Mouse (Mus musculus): ENCODE measurements around the gene Tmem200b. TPM values are rescaled to one million over a fixed set of nuclear protein-coding genes. Genes with fewer than 3 reads are reported as not detected.

The Tmem200b gene
- 1.8 and 3.2 TPM in 2 replicates for polyA plus RNA-seq (2015; fragmentation: Nextera tagmentation; extraction: Ambion mirVana)

DNA sequence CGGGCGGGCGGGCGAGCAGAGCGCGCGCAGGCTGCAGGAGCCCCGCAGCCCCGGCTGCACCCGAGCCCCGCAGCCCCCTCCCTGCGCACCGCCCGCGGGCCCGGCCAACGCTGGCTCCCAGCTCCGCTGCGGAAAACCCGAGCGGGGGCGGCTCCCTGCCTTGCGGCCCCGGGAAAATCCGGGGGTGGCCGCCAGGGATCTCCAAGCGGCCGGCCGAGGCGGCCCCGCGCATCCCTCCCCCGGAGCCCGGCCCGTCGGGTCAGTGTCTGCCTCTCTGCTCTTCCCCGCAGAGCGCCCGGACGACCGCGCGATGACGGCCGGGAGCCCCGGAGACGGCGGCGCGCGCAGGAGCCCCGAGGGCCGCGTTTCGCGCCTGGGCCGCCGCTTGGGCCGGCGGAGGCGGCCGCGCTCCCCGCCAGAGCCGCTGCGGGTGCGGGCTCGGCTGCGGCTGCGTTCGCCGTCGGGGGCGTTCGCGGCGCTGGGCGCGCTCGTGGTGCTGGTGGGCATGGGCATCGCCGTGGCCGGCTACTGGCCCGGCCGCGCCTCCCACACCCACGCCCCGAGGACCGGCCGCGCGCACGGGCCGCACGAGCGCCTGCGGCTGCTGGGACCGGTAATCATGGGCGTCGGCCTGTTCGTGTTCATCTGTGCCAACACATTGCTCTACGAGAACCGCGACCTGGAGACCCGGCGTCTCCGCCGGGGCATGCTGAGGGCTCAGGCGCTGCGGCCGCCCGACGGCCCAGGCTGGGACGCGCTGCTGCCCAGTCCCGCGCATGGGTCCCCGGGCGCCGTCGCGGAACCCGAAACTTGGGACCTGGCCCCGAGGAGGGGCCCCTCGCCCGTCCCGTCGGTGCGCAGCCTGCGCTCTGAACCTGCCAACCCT is at the start of gene Tmem200b:
Gene Tmem200b (plus strand): TSS at position 311 of the 886 bp plus-strand sequence.
- no peak for TF ChIP-seq CTCF (IDR thresholded peaks at IDR 0.05; ENCODE audit: low read depth)
- TF ChIP-seq EP300 (optimal IDR thresholded peaks at IDR 0.05): no peak
- H3K9ac ChIP-seq (ENCODE audit: low read length): peak within 1 kb of the TSS; percentile 70
- H3K27me3 ChIP-seq (ENCODE audit: control insufficient read depth, insufficient read depth, low read length): peaks cover 3% of the 10 kb centered on the region; the same call in 1 of the 2 replicates
- WGBS: 3% methylated on average over 58 of the region's 130 CpGs
- H3K27ac ChIP-seq (replicated peaks): peak within 1 kb of the TSS; percentile 89
- ATAC-seq (ENCODE audit: low FRiP score, low TSS enrichment): 0 out of 2 replicates have a peak, but pooled peaks have one; percentile 5
- H3K4me2 ChIP-seq (replicated peaks; ENCODE audit: low read depth): peak within 1 kb of the TSS; percentile 76
- H3K4me3 ChIP-seq (ENCODE audit: low read depth, low read length): peak within 1 kb of the TSS; percentile 63
- no peaks in the 10 kb centered on the region for H3K9me3 ChIP-seq (ENCODE audit: control insufficient read depth, low read length)
- no peak for DNase-seq (ENCODE audit: low spot score)
- 0 out of 2 replicates have a peak, but pooled peaks cover 4% of the 10 kb centered on the region for H3K36me3 ChIP-seq (ENCODE audit: control insufficient read depth, insufficient read depth, low read length)
- H3K4me1 ChIP-seq (replicated peaks; ENCODE audit: control insufficient read depth, insufficient read depth): 0 out of 2 replicates have a peak, but pooled peaks cover 5% of the 10 kb centered on the region

DNA sequence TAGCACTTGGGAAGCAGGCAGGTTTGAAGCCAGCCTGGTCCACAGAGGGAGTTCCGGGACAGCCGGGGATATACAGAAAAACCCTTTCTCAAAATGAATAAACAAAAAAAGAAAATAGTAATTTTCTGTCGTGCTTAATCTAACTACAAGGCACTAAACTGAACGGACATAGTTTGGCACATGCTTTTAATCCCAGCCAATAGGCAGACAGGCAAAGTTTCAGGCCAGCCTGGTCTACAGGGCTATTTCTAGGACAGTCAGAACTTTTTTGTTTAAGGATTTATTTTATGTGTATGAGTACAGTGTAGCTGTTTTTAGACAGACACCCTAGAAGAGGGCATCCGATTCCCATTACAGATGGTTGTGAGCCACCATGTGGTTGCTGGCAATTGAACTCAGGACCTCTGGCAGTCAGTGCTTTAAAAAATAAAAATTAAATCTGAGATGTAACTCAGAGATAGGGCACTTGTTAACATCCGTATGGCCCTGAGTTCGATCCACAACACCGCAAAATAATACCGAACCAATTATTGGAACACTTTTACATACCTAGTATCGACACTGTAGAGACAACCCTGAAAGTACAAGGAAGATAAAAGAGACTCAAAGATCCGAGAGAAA is 48.8 kb upstream of the Tmem200b start:
- Histone ChIP-seq H3K9me3 (ENCODE audit: control insufficient read depth, low read length) (no peaks in the 10 kb centered on the region), H3K4me2 (replicated peaks; ENCODE audit: low read depth) (peak overlapping the region; percentile 53), H3K36me3 (ENCODE audit: control insufficient read depth, insufficient read depth, low read length) (no peaks in the 10 kb centered on the region), H3K27me3 (ENCODE audit: control insufficient read depth, insufficient read depth, low read length) (no peaks in the 10 kb centered on the region), H3K4me3 (ENCODE audit: low read depth, low read length) (peak overlapping the region; percentile 100), H3K9ac (ENCODE audit: low read length) (peak overlapping the region; percentile 77), H3K4me1 (replicated peaks; ENCODE audit: control insufficient read depth, insufficient read depth) (peaks cover 4% of the 10 kb centered on the region; the same call in 1 of the 2 replicates), H3K27ac (replicated peaks) (peak overlapping the region; percentile 100)
- 6% methylated on average over 11 of the region's 11 CpGs for WGBS
- 0 out of 2 replicates have a peak, but pooled peaks have one; percentile 6 for ATAC-seq (ENCODE audit: low FRiP score, low TSS enrichment)
- TF ChIP-seq EP300 (optimal IDR thresholded peaks at IDR 0.05) (no peak), CTCF (IDR thresholded peaks at IDR 0.05; ENCODE audit: low read depth) (no peak)
- no peak for DNase-seq (ENCODE audit: low spot score)

DNA sequence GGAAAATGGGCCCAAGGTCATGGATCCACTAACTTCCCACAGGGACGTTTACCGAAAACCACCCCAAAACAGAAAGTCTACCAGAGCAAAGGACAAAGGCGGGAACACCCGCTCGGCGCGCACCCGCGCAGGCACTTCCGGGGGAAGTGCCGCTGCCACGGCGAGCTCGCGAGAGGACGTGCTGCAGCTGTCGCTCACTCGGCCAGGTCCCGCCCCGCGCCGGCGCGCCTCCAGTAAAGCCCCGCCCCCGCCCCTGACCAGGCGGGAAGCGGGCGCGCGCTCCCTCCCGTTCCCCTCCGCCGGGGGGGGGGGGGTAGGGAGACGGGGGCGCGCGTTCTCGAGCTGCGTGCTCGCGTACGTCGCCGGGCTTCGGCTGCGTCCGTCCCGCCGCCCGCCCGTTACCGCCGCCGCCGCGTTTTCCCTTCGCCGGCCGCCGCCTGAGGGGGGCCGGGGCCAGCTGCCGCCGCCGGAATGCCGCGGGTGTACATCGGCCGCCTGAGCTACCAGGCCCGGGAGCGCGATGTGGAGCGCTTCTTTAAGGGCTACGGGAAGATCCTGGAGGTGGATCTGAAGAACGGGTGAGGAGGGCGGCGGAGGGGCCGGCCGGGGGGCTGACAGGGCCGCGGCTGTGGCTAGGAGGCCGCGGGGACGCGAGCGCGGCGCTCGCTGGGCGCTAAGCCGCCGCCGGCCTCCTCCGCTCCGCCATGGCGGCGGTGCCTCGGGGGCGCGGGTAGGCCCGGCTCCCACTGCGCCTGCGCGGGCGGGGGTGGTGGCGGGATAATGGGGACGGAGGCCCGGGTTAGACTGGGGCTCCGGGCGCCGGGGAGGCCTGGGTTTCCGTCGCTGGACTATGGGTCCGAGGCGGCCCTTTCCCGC is 48.0 kb upstream of the Tmem200b start, which contains the start of gene Srsf4:
Gene Srsf4 (plus strand): TSS at position 325 of the 876 bp plus-strand sequence.
- no peaks in the 10 kb centered on the region for H3K27me3 ChIP-seq (ENCODE audit: control insufficient read depth, insufficient read depth, low read length)
- H3K36me3 ChIP-seq (ENCODE audit: control insufficient read depth, insufficient read depth, low read length): no peaks in the 10 kb centered on the region
- TF ChIP-seq EP300 (optimal IDR thresholded peaks at IDR 0.05): peak; percentile 39
- TF ChIP-seq CTCF (IDR thresholded peaks at IDR 0.05; ENCODE audit: low read depth): no peak
- H3K4me3 ChIP-seq (ENCODE audit: low read depth, low read length): peak within 1 kb of the TSS; percentile 100
- peak within 1 kb of the TSS; percentile 100 for H3K9ac ChIP-seq (ENCODE audit: low read length)
- H3K4me1 ChIP-seq (replicated peaks; ENCODE audit: control insufficient read depth, insufficient read depth): peaks cover 4% of the 10 kb centered on the region; the same call in 1 of the 2 replicates
- peak within 1 kb of the TSS; percentile 95 for H3K4me2 ChIP-seq (replicated peaks; ENCODE audit: low read depth)
- DNase-seq (ENCODE audit: low spot score): peak; percentile 99
- H3K27ac ChIP-seq (replicated peaks): peak within 1 kb of the TSS; percentile 100
- ATAC-seq (ENCODE audit: low FRiP score, low TSS enrichment): peak; percentile 96
- 0% methylated on average over 52 of the region's 116 CpGs for WGBS
- H3K9me3 ChIP-seq (ENCODE audit: control insufficient read depth, low read length): no peaks in the 10 kb centered on the region

DNA sequence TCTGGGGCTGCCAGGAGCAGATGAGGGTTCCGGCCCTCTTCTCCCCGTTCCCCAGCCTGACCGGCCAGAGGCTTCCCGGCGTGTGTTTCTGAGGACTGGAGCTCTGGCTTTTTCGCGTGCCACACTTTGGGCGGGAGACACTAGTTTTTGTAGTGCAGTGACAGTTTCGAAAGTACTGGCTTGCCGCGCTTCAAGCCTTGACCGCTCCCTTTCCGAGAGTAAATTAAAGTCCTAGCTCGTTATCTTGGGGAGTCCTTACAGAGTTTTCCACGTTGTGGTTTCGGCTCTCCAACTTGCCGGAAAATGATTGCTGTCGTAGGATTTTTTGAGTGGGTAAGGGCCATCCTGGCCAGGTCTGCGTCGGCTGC is 47.4 kb upstream of the Tmem200b start:
- Histone ChIP-seq H3K9me3 (ENCODE audit: control insufficient read depth, low read length) (no peaks in the 10 kb centered on the region), H3K4me2 (replicated peaks; ENCODE audit: low read depth) (peak overlapping the region; percentile 95), H3K27me3 (ENCODE audit: control insufficient read depth, insufficient read depth, low read length) (no peaks in the 10 kb centered on the region), H3K4me3 (ENCODE audit: low read depth, low read length) (peak overlapping the region; percentile 100), H3K4me1 (replicated peaks; ENCODE audit: control insufficient read depth, insufficient read depth) (peaks cover 4% of the 10 kb centered on the region; the same call in 1 of the 2 replicates), H3K9ac (ENCODE audit: low read length) (peak overlapping the region; percentile 100), H3K27ac (replicated peaks) (peak overlapping the region; percentile 100), H3K36me3 (ENCODE audit: control insufficient read depth, insufficient read depth, low read length) (no peaks in the 10 kb centered on the region)
- TF ChIP-seq EP300 (optimal IDR thresholded peaks at IDR 0.05): no peak
- TF ChIP-seq CTCF (IDR thresholded peaks at IDR 0.05; ENCODE audit: low read depth): no peak
- WGBS: under 1% methylated on average over 20 of the region's 20 CpGs
- peak; percentile 5; the same call in 1 of the 2 replicates for ATAC-seq (ENCODE audit: low FRiP score, low TSS enrichment)
- DNase-seq (ENCODE audit: low spot score): no peak

DNA sequence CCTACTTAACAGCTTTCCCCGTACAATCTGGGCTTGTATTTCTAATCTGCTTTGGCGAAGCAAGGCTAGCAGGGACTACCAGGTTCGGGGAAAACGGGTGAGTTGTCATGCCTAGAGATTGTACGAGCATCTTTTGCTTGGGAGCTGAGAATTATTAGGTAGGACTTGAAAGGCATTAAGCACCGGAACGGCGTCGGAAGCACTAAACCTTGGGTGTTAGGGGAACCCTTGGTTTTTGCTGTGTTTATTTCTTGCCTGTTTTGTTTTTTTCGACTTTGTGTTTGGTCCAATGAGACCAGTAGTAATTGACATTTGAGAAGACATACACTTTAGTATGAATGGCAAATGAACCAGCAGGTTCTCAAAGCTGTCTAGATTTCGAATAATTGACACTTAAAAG is 47.0 kb upstream of the Tmem200b start:
- Histone ChIP-seq H3K27ac (replicated peaks) (peak overlapping the region; percentile 100), H3K9me3 (ENCODE audit: control insufficient read depth, low read length) (no peaks in the 10 kb centered on the region), H3K9ac (ENCODE audit: low read length) (peak overlapping the region; percentile 100), H3K4me2 (replicated peaks; ENCODE audit: low read depth) (peak overlapping the region; percentile 95), H3K4me1 (replicated peaks; ENCODE audit: control insufficient read depth, insufficient read depth) (peaks cover 4% of the 10 kb centered on the region; the same call in 1 of the 2 replicates), H3K4me3 (ENCODE audit: low read depth, low read length) (peak overlapping the region; percentile 100), H3K36me3 (ENCODE audit: control insufficient read depth, insufficient read depth, low read length) (no peaks in the 10 kb centered on the region), H3K27me3 (ENCODE audit: control insufficient read depth, insufficient read depth, low read length) (no peaks in the 10 kb centered on the region)
- WGBS: 3% methylated on average over 11 of the region's 11 CpGs
- TF ChIP-seq EP300 (optimal IDR thresholded peaks at IDR 0.05): no peak
- no peak for TF ChIP-seq CTCF (IDR thresholded peaks at IDR 0.05; ENCODE audit: low read depth)
- no peak for ATAC-seq (ENCODE audit: low FRiP score, low TSS enrichment)
- no peak for DNase-seq (ENCODE audit: low spot score)

All from stomach, postnatal 0 days (tissue).